Mouse (Mus musculus) liver, postnatal 0 days (tissue): ENCODE results near the gene A3galt2. TPM values are rescaled to one million over a fixed set of nuclear protein-coding genes. Genes with fewer than 3 reads are reported as not detected.

Experiments
- ATAC-seq: fragments of 200-750 bp; cut with Nextera tagmentation; 2 replicates; pipeline ENCODE4 v1.8.0; 2017; ENCODE audit warnings: mild to moderate bottlenecking, moderate library complexity
- DNase-seq: peaks from one replicate; pipeline ENCODE4 v3.0.0-alpha.2; 2016
- H3K27ac ChIP-seq: fragments of 300-500 bp; sonication (generic); 2 replicates; pipeline ENCODE4 v1.5.1; 2014; ENCODE audit warnings: antibody characterized with exemption, moderate library complexity, mild to moderate bottlenecking, low read depth
- H3K27me3 ChIP-seq: fragments of 300-500 bp; sonication (generic); 2 replicates; pipeline ENCODE4 v1.6.1; 2014; ENCODE audit warnings: low read length, control low read depth, mixed read lengths; ENCODE audit not compliant: insufficient read depth
- H3K36me3 ChIP-seq: fragments of 300-500 bp; sonication (generic); replicated peaks from 2 replicates; pipeline ENCODE4 v1.6.1; 2014; ENCODE audit warnings: mild to moderate bottlenecking, control low read depth, low read length, moderate library complexity, mixed read lengths; ENCODE audit not compliant: insufficient read depth
- H3K4me1 ChIP-seq: fragments of 300-500 bp; sonication (generic); 2 replicates; pipeline ENCODE4 v1.6.1; 2014; ENCODE audit warnings: antibody characterized with exemption, mild to moderate bottlenecking, control low read depth; ENCODE audit not compliant: insufficient read depth
- H3K4me2 ChIP-seq: fragments of 300-500 bp; sonication (generic); 2 replicates; pipeline ENCODE4 v1.6.1; 2014; ENCODE audit warnings: low read depth, mild to moderate bottlenecking, low read length, moderate library complexity, mixed read lengths
- H3K4me3 ChIP-seq: fragments of 300-500 bp; sonication (generic); 2 replicates; pipeline ENCODE4 v1.5.1; 2014; ENCODE audit warnings: low read depth, low read length
- H3K9ac ChIP-seq: fragments of 300-500 bp; sonication (generic); replicated peaks from 2 replicates; pipeline ENCODE4 v1.6.1; 2014; ENCODE audit warnings: mild to moderate bottlenecking, moderate library complexity
- H3K9me3 ChIP-seq: fragments of 300-500 bp; sonication (generic); 2 replicates; pipeline ENCODE4 v1.6.1; 2016; ENCODE audit warnings: mild to moderate bottlenecking, control low read depth, low read length, mixed read lengths
- CTCF ChIP-seq: sonication (generic); IDR thresholded peaks from 2 replicates; pipeline ENCODE4 v1.5.1; 2016; ENCODE audit warnings: antibody characterized with exemption, low read depth
- EP300 ChIP-seq: IDR thresholded peaks from 2 replicates; pipeline ENCODE4 v1.6.1; 2016; ENCODE audit warnings: antibody characterized with exemption, low read depth, mild to moderate bottlenecking
- WGBS: fragments of 180-500 bp; shearing (Covaris S2); extraction: QIAGEN DNeasy Blood & Tissue Kit; methylation state at CpG from one replicate; pipeline ENCODE4 v1.1.7; 2014; ENCODE audit not compliant: insufficient replicate concordance; 5-methylcytosine and 5-hydroxymethylcytosine counted together
- polyA plus RNA-seq: library from polyadenylated mRNA; unstranded; fragments of >200 nt; fragmentation: Nextera tagmentation; extraction: Ambion mirVana; gene quantifications from 2 replicates; pipeline ENCODE4 v1.2.1, GENCODE M21; 2015

A3galt2 gene
- polyA plus RNA-seq, 1 experiment from 2014 or later, result not detected

DNA sequence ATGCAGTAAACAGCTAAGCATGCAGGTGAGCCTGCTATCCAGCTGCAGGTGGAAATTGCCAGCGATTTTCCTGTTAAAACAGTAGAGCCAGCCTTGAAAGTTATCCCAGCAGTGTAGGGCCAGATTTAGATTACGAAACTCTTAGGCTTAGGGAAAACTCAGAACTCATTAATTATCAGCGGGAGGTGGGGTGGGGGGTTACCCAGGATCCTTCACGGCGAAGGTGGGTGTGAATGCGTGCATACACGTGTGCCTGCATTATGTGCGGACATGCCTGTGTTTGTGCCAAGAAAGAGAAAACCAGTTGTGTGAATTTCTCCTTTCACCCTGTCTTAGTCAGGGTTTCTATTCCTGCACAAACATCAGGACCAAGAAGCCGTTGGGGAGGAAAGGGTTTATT lies 38.4 kb upstream of the A3galt2 start:
- WGBS, result 78% methylated on average over 9 of the region's 9 CpGs
- no peaks in the 10 kb centered on the region for H3K36me3 ChIP-seq
- peaks cover 26% of the 10 kb centered on the region for H3K4me1 ChIP-seq
- DNase-seq (no peak), ATAC-seq (no peak)
- no peaks in the 10 kb centered on the region for H3K9me3 ChIP-seq
- H3K4me2 ChIP-seq, result no peak overlapping the region
- H3K27ac ChIP-seq, result no peak overlapping the region
- TF ChIP-seq EP300 (no peak), CTCF (no peak)
- no peak overlapping the region for H3K9ac ChIP-seq
- H3K27me3 ChIP-seq, result no peaks in the 10 kb centered on the region
- no peak overlapping the region for H3K4me3 ChIP-seq

DNA sequence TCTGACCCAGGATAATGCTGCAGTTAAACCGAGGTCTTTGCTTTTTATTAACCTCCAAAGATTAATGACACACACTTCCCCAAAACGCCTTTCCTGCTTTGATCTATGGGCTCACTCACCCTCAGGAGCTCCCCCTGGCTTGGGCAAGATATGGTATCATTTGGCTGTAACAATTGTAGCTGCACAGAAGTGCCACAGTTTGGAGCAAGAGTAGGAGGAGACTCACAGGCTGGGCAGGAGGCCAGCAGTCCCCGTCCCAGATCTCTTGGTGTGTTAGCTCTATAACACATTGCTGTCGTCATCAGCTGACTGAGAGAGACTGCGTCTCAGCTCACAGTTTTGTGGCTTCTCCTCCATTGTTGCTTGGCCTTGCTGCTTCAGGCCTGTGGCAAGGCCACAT lies 35.1 kb upstream of the A3galt2 start:
- no peak overlapping the region for H3K9ac ChIP-seq
- H3K4me1 ChIP-seq, result peaks cover 20% of the 10 kb centered on the region
- no peaks in the 10 kb centered on the region for H3K36me3 ChIP-seq
- H3K9me3 ChIP-seq, result no peaks in the 10 kb centered on the region
- H3K27ac ChIP-seq, result no peak overlapping the region
- DNase-seq (peak; percentile 79), ATAC-seq (peak; percentile 88)
- TF ChIP-seq EP300, result no peak
- TF ChIP-seq CTCF, result peak; percentile 37; the same call in 1 of the 2 replicates
- no peak overlapping the region for H3K4me2 ChIP-seq
- no peaks in the 10 kb centered on the region for H3K27me3 ChIP-seq
- no peak overlapping the region for H3K4me3 ChIP-seq
- WGBS, result 7% methylated on average over 5 of the region's 5 CpGs

DNA sequence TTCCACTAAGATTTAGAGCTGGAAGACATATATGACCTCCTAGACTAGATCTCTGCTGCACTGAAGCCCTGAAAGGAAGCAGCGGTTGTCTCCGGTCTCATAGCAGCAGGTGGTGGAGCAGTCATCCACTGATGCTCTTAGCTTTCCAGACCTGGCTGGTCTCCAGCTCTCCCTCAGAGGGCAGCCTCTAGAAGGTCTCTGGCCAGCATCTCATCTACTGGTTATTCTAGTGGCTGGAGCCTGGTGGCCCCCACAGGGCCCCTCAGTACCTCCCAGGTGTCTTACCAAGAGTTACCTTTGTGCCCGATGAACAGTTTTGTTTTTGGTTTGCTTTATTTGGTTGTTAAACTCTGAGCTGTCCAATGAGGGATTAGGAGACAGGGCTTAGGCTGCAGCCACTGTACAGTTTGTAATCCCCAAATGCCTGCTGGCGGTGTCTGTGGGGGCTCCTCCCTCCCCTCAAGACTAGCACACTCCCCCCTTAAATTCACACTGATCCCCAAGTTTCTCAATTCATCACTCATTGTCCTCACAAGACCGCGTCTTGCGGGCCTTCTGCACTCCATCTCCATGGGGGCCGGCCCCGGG lies 34.0 kb upstream of the A3galt2 start:
- H3K27me3 ChIP-seq, result no peaks in the 10 kb centered on the region
- H3K4me2 ChIP-seq, result no peak overlapping the region
- H3K36me3 ChIP-seq, result no peaks in the 10 kb centered on the region
- ATAC-seq, result no peak
- H3K9me3 ChIP-seq, result no peaks in the 10 kb centered on the region
- 81% methylated on average over 9 of the region's 9 CpGs for WGBS
- no peak overlapping the region for H3K9ac ChIP-seq
- no peak overlapping the region for H3K4me3 ChIP-seq
- TF ChIP-seq CTCF, result no peak
- TF ChIP-seq EP300, result no peak
- H3K4me1 ChIP-seq, result peaks cover 13% of the 10 kb centered on the region
- no peak for DNase-seq
- H3K27ac ChIP-seq, result no peak overlapping the region

DNA sequence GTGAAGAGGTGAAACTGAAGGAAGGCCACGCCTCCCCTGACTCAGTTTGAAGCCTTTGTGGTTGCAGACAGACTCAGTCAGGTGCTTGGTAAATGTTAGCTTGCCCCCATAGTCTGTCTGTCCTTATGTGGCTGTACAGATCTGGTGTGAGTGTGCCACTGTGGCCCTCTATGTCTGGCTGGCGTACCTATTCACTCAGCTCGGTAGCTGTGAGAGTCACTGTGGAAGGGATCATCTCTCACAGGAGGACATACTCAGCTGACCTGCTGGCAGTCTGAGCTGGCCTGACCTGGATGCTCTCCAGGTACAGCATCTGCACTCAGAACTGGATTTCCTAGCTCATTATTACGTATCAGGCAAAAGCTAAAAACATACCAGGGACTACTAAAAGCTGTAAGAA lies 33.4 kb upstream of the A3galt2 start:
- TF ChIP-seq EP300 (no peak), CTCF (no peak)

DNA sequence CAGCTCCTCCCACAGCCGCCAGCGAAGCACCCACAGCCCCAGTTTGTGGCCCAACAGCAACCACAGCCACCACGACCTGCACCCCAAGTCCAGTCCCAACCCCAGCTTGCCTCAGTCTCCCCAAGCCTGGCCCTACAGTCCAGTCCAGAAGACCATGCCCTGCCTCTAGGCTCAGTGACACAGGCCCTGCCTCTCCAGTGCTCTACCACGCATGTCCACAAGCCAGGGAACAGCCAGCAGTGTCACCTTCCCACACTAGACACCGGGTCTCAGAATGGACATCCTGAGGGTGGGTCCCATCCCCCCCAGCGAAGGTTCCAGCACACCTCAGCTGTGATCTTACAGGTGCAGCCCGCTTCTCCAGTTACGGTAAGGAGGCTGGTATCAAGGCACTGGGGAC lies 32.2 kb upstream of the A3galt2 start:
- H3K9me3 ChIP-seq, result no peaks in the 10 kb centered on the region
- H3K27ac ChIP-seq, result no peak overlapping the region
- 84% methylated on average over 8 of the region's 8 CpGs for WGBS
- no peak for TF ChIP-seq CTCF
- no peak for ATAC-seq
- no peaks in the 10 kb centered on the region for H3K27me3 ChIP-seq
- no peaks in the 10 kb centered on the region for H3K36me3 ChIP-seq
- no peak overlapping the region for H3K4me2 ChIP-seq
- H3K4me1 ChIP-seq, result peaks cover 16% of the 10 kb centered on the region
- H3K9ac ChIP-seq, result no peak overlapping the region
- no peak overlapping the region for H3K4me3 ChIP-seq
- DNase-seq, result no peak

More for the DNA sequence above, 33.4 kb upstream of the A3galt2 start:
- Histone ChIP-seq H3K27ac (no peak overlapping the region), H3K36me3 (no peaks in the 10 kb centered on the region), H3K4me3 (no peak overlapping the region), H3K27me3 (no peaks in the 10 kb centered on the region), H3K4me2 (no peak overlapping the region), H3K9ac (no peak overlapping the region), H3K4me1 (peaks cover 12% of the 10 kb centered on the region), H3K9me3 (no peaks in the 10 kb centered on the region)
- DNase-seq (no peak), ATAC-seq (no peak)
- WGBS, result 83% methylated on average over 4 of the region's 4 CpGs

DNA sequence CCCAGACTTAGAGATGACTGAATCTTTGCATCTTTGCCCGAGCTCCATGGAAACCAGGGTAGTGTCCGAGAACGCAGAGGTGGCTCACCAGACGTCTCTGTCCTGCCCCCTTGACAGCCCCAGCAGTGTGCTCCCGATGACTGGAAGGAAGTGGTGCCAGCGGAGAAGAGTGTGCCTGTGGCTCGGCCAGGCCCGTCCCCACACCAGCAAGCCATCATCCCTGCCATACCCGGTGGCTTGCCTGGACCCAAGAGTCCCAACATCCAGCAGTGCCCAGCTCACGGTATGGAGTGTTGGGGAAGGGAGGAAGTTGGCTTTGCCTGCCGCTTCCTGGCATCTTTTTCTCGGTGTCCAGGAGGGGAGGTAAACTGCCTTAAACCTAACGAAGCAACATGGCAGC lies 31.7 kb upstream of the A3galt2 start:
- H3K36me3 ChIP-seq, result no peaks in the 10 kb centered on the region
- no peak for DNase-seq
- peaks cover 16% of the 10 kb centered on the region for H3K4me1 ChIP-seq
- no peak overlapping the region for H3K9ac ChIP-seq
- H3K27ac ChIP-seq, result no peak overlapping the region
- no peaks in the 10 kb centered on the region for H3K9me3 ChIP-seq
- WGBS, result 73% methylated on average over 13 of the region's 13 CpGs
- no peaks in the 10 kb centered on the region for H3K27me3 ChIP-seq
- ATAC-seq, result no peak
- no peak overlapping the region for H3K4me2 ChIP-seq
- TF ChIP-seq CTCF, result no peak
- no peak for TF ChIP-seq EP300
- H3K4me3 ChIP-seq, result no peak overlapping the region

DNA sequence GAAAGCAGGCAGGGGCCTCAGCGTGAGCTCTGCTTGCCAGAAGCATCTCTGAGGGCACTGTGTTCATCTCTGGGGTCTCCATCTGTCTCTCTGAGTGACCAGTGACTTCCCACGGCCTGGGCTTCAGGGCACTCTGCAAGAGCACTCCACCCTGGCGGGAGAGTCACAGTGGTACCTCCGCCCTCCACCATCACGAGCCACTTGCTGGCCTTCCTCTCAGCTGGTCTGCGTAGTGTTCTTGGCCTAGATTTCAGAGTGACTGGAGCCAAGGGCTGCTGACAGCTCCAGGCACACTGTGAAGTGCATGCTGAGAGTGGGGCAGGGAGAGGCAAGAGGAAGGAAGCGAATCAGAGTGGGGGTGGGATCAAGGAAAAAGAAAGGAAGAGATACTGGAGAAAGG lies 31.1 kb upstream of the A3galt2 start:
- H3K27me3 ChIP-seq, result no peaks in the 10 kb centered on the region
- DNase-seq, result no peak
- no peaks in the 10 kb centered on the region for H3K36me3 ChIP-seq
- TF ChIP-seq CTCF, result no peak
- no peak for TF ChIP-seq EP300
- H3K4me3 ChIP-seq, result no peak overlapping the region
- H3K4me1 ChIP-seq, result peaks cover 22% of the 10 kb centered on the region
- no peaks in the 10 kb centered on the region for H3K9me3 ChIP-seq
- no peak overlapping the region for H3K4me2 ChIP-seq
- no peak for ATAC-seq
- H3K27ac ChIP-seq, result no peak overlapping the region
- H3K9ac ChIP-seq, result no peak overlapping the region
- 75% methylated on average over 7 of the region's 7 CpGs for WGBS
